Mouse (Mus musculus) hindbrain, embryonic 10.5 days (tissue): ENCODE measurements at regions not wholly inside any gene's neighbourhood (a gene's known extent, or its start where the extent isn't known, plus 50 kb on each side); places are given as distances from the start of the nearest gene placed in this dataset.

Experiments used
- DNase-seq: peaks from one replicate; pipeline ENCODE4 v3.0.0-alpha.2; 2017; ENCODE audit warnings: low spot score
- H3K27ac ChIP-seq: fragments of 300-500 bp; sonication (generic); 2 replicates; pipeline ENCODE4 v1.5.1; 2016; ENCODE audit warnings: mild to moderate bottlenecking, moderate library complexity
- H3K27me3 ChIP-seq: fragments of 300-500 bp; sonication (generic); 2 replicates; pipeline ENCODE4 v1.6.1; 2016; ENCODE audit warnings: mild to moderate bottlenecking; ENCODE audit not compliant: poor library complexity, insufficient read depth, severe bottlenecking
- H3K36me3 ChIP-seq: fragments of 300-500 bp; sonication (generic); 2 replicates; pipeline ENCODE4 v1.6.1; 2016; ENCODE audit warnings: mild to moderate bottlenecking, moderate library complexity
- H3K4me1 ChIP-seq: fragments of 300-500 bp; sonication (generic); replicated peaks from 2 replicates; pipeline ENCODE4 v1.6.1; 2016; ENCODE audit warnings: mild to moderate bottlenecking
- H3K4me3 ChIP-seq: fragments of 300-500 bp; sonication (generic); 2 replicates; pipeline ENCODE4 v1.5.1; 2016; ENCODE audit warnings: mild to moderate bottlenecking, moderate library complexity
- H3K9me3 ChIP-seq: fragments of 300-500 bp; sonication (generic); 2 replicates; pipeline ENCODE4 v1.6.1; 2016; ENCODE audit warnings: mild to moderate bottlenecking, moderate library complexity
- WGBS: fragments of 180-500 bp; shearing (Covaris S2); methylation state at CpG from one replicate; pipeline ENCODE4 v1.1.7; 2016; 5-methylcytosine and 5-hydroxymethylcytosine counted together

- H3K36me3 ChIP-seq: no peaks in the 10 kb centered on the region
- no peak overlapping the region for H3K4me3 ChIP-seq
- H3K4me1 ChIP-seq: peaks cover 11% of the 10 kb centered on the region; the same call in 1 of the 2 replicates
- no peaks in the 10 kb centered on the region for H3K9me3 ChIP-seq
- 77% methylated on average over 25 of the region's 25 CpGs for WGBS
- no peaks in the 10 kb centered on the region for H3K27me3 ChIP-seq
- peak; percentile 19 for DNase-seq
- H3K27ac ChIP-seq: no peak overlapping the region
These were observed 115.1 kb downstream of the Cdc5l start for GRCm38 (mm10) chr17:45318211-45319076.

- H3K27ac ChIP-seq: no peak overlapping the region
- H3K27me3 ChIP-seq: no peaks in the 10 kb centered on the region
- H3K4me3 ChIP-seq: no peak overlapping the region
- no peaks in the 10 kb centered on the region for H3K36me3 ChIP-seq
- H3K9me3 ChIP-seq: peaks cover 9% of the 10 kb centered on the region; the same call in 1 of the 2 replicates
- 78% methylated on average over 5 of the region's 5 CpGs for WGBS
- no peak for DNase-seq
- peaks cover 6% of the 10 kb centered on the region; the same call in 1 of the 2 replicates for H3K4me1 ChIP-seq
These were observed 120.8 kb downstream of the Cdc5l start for GRCm38 (mm10) chr17:45312510-45313266.

GRCm38 (mm10) chr17:45306506-45306905, 127.0 kb downstream of the Cdc5l start:
- peaks cover 9% of the 10 kb centered on the region; the same call in 1 of the 2 replicates for H3K9me3 ChIP-seq
- no peaks in the 10 kb centered on the region for H3K27me3 ChIP-seq
- no peak overlapping the region for H3K4me3 ChIP-seq
- 89% methylated on average over 7 of the region's 7 CpGs for WGBS
- H3K27ac ChIP-seq: no peak overlapping the region
- no peaks in the 10 kb centered on the region for H3K4me1 ChIP-seq
- no peak for DNase-seq
- no peaks in the 10 kb centered on the region for H3K36me3 ChIP-seq

GRCm38 (mm10) chr17:45303183-45303582, 130.4 kb downstream of the Cdc5l start:
- no peaks in the 10 kb centered on the region for H3K27me3 ChIP-seq
- H3K4me1 ChIP-seq: peaks cover 6% of the 10 kb centered on the region
- H3K36me3 ChIP-seq: no peaks in the 10 kb centered on the region
- 83% methylated on average over 6 of the region's 6 CpGs for WGBS
- DNase-seq: no peak
- no peaks in the 10 kb centered on the region for H3K9me3 ChIP-seq
- H3K4me3 ChIP-seq: no peak overlapping the region
- no peak overlapping the region for H3K27ac ChIP-seq

- H3K27me3 ChIP-seq: no peaks in the 10 kb centered on the region
- H3K36me3 ChIP-seq: no peaks in the 10 kb centered on the region
- H3K9me3 ChIP-seq: peaks cover 6% of the 10 kb centered on the region; the same call in 1 of the 2 replicates
- H3K4me1 ChIP-seq: peaks cover 11% of the 10 kb centered on the region
- 24% methylated on average over 4 of the region's 4 CpGs for WGBS
- H3K27ac ChIP-seq: peak overlapping the region; percentile 2; the same call in 1 of the 2 replicates
- DNase-seq: peak; percentile 23
- no peak overlapping the region for H3K4me3 ChIP-seq
These were observed 135.2 kb downstream of the Cdc5l start for GRCm38 (mm10) chr17:45298355-45298754.

GRCm38 (mm10) chr17:45297860-45298259, 135.7 kb downstream of the Cdc5l start:
- Histone ChIP-seq H3K27me3 (no peaks in the 10 kb centered on the region), H3K4me3 (no peak overlapping the region), H3K4me1 (peaks cover 14% of the 10 kb centered on the region), H3K36me3 (no peaks in the 10 kb centered on the region), H3K27ac (0 out of 2 replicates have a peak overlapping the region, but pooled peaks have one; percentile 2), H3K9me3 (peaks cover 6% of the 10 kb centered on the region; the same call in 1 of the 2 replicates)
- DNase-seq: no peak
- 86% methylated on average over 3 of the region's 3 CpGs for WGBS

GRCm38 (mm10) chr17:45296363-45296762, 137.2 kb downstream of the Cdc5l start:
- H3K27me3 ChIP-seq: no peaks in the 10 kb centered on the region
- DNase-seq: no peak
- H3K9me3 ChIP-seq: peaks cover 6% of the 10 kb centered on the region; the same call in 1 of the 2 replicates
- peaks cover 18% of the 10 kb centered on the region for H3K4me1 ChIP-seq
- H3K4me3 ChIP-seq: no peak overlapping the region
- no peak overlapping the region for H3K27ac ChIP-seq
- no peaks in the 10 kb centered on the region for H3K36me3 ChIP-seq
- WGBS: 79% methylated on average over 1 of the region's 1 CpGs

- Histone ChIP-seq H3K4me1 (peaks cover 18% of the 10 kb centered on the region), H3K4me3 (no peak overlapping the region), H3K36me3 (no peaks in the 10 kb centered on the region), H3K9me3 (peaks cover 6% of the 10 kb centered on the region; the same call in 1 of the 2 replicates), H3K27ac (no peak overlapping the region), H3K27me3 (no peaks in the 10 kb centered on the region)
- no peak for DNase-seq
- 73% methylated on average over 4 of the region's 4 CpGs for WGBS
These were observed 138.7 kb downstream of the Cdc5l start for GRCm38 (mm10) chr17:45294886-45295285.

GRCm38 (mm10) chr17:45294256-45294865, 139.2 kb downstream of the Cdc5l start:
- DNase-seq: no peak
- no peak overlapping the region for H3K27ac ChIP-seq
- H3K9me3 ChIP-seq: peaks cover 6% of the 10 kb centered on the region; the same call in 1 of the 2 replicates
- no peaks in the 10 kb centered on the region for H3K36me3 ChIP-seq
- H3K4me3 ChIP-seq: no peak overlapping the region
- H3K27me3 ChIP-seq: no peaks in the 10 kb centered on the region
- H3K4me1 ChIP-seq: peaks cover 18% of the 10 kb centered on the region
- WGBS: 89% methylated on average over 11 of the region's 11 CpGs

GRCm38 (mm10) chr17:45292883-45293282, 140.7 kb downstream of the Cdc5l start:
- WGBS: 73% methylated on average over 7 of the region's 7 CpGs
- no peak for DNase-seq

GRCm38 (mm10) chr17:45291052-45291451, 142.5 kb downstream of the Cdc5l start:
- Histone ChIP-seq H3K9me3 (no peaks in the 10 kb centered on the region), H3K27me3 (no peaks in the 10 kb centered on the region), H3K4me3 (no peak overlapping the region), H3K36me3 (no peaks in the 10 kb centered on the region), H3K27ac (no peak overlapping the region; the same call in 1 of the 2 replicates), H3K4me1 (peaks cover 7% of the 10 kb centered on the region; the same call in 1 of the 2 replicates)
- 73% methylated on average over 5 of the region's 5 CpGs for WGBS
- DNase-seq: no peak

More at GRCm38 (mm10) chr17:45292883-45293282, 140.7 kb downstream of the Cdc5l start:
- Histone ChIP-seq H3K4me3 (no peak overlapping the region), H3K4me1 (peaks cover 9% of the 10 kb centered on the region), H3K36me3 (no peaks in the 10 kb centered on the region), H3K27me3 (no peaks in the 10 kb centered on the region), H3K27ac (no peak overlapping the region), H3K9me3 (peaks cover 6% of the 10 kb centered on the region; the same call in 1 of the 2 replicates)

GRCm38 (mm10) chr17:45285621-45286189, 147.8 kb downstream of the Cdc5l start:
- no peaks in the 10 kb centered on the region for H3K27me3 ChIP-seq
- H3K27ac ChIP-seq: no peak overlapping the region
- no peaks in the 10 kb centered on the region for H3K4me1 ChIP-seq
- no peaks in the 10 kb centered on the region for H3K9me3 ChIP-seq
- 91% methylated on average over 3 of the region's 3 CpGs for WGBS
- DNase-seq: no peak
- H3K36me3 ChIP-seq: no peaks in the 10 kb centered on the region
- no peak overlapping the region for H3K4me3 ChIP-seq
